Mouse (Mus musculus): ENCODE data around the gene Bdkrb2.

DNA sequence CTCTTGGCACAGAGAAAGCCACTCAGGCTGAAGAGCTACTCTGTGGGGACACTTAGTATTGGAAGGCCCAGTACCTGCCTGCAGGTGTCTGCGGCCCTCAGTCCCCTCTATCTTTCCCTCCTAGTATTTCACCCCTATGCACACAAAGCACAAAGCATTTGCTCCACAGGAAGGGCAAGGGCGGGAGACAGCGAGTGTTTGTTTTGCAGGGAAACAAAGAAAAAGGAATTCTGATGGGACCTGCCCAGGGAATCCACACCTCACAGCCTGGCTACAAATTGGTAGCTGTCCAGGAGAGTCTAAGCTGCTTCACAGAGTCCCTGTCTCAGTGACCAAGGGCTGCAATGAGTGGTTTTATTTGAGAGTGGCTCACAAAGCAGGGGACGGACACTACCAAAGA lies 30.4 kb downstream of the Bdkrb2 start:
- TF ChIP-seq CTCF (IDR thresholded peaks at IDR 0.05; ENCODE audit: low read depth, low read length) (no peak), POLR2A (IDR thresholded peaks at IDR 0.05; ENCODE audit: extremely low read depth, insufficient read depth, low read length) (no peak)

Measured in liver, adult 2 months (tissue).